Mouse (Mus musculus): ENCODE results near the gene Samd8. TPM values are rescaled to one million over a fixed set of nuclear protein-coding genes. Genes with fewer than 3 reads are reported as not detected.

The Samd8 gene
- polyA plus RNA-seq, 1 experiment from 2014 or later, result 13.8 TPM

GRCm38 (mm10) chr14:21843263-21843662 is 92.9 kb downstream of the Samd8 start:
- Histone ChIP-seq H3K4me2 (replicated peaks) (no peak overlapping the region), H3K9ac (no peak overlapping the region), H3K27me3 (no peaks in the 10 kb centered on the region), H3K4me1 (peaks cover 15% of the 10 kb centered on the region), H3K9me3 (no peaks in the 10 kb centered on the region), H3K27ac (no peak overlapping the region), H3K4me3 (no peak overlapping the region), H3K36me3 (peaks cover 77% of the 10 kb centered on the region)
- no peak for ATAC-seq (ENCODE audit: insufficient number of reproducible peaks, insufficient read depth, low FRiP score, low TSS enrichment)
- WGBS, result 83% methylated on average over 6 of the region's 6 CpGs

GRCm38 (mm10) chr14:21846827-21847380 is 96.6 kb downstream of the Samd8 start:
- Histone ChIP-seq H3K4me3 (peak overlapping the region; percentile 57), H3K27me3 (no peaks in the 10 kb centered on the region), H3K36me3 (peaks cover 42% of the 10 kb centered on the region), H3K4me2 (replicated peaks) (peak overlapping the region; percentile 100), H3K9ac (peak overlapping the region; percentile 61; the same call in 1 of the 2 replicates), H3K9me3 (no peaks in the 10 kb centered on the region), H3K27ac (0 out of 2 replicates have a peak overlapping the region, but pooled peaks have one; percentile 66), H3K4me1 (peaks cover 20% of the 10 kb centered on the region)
- ATAC-seq (ENCODE audit: insufficient number of reproducible peaks, insufficient read depth, low FRiP score, low TSS enrichment), result no peak
- WGBS, result 17% methylated on average over 10 of the region's 10 CpGs

- Histone ChIP-seq H3K4me2 (replicated peaks) (peak overlapping the region; percentile 100), H3K27me3 (no peaks in the 10 kb centered on the region), H3K36me3 (peaks cover 35% of the 10 kb centered on the region), H3K9ac (peak overlapping the region; percentile 61), H3K4me1 (peaks cover 22% of the 10 kb centered on the region), H3K9me3 (no peaks in the 10 kb centered on the region), H3K27ac (peak overlapping the region; percentile 66), H3K4me3 (peak overlapping the region; percentile 57)
- ATAC-seq (ENCODE audit: insufficient number of reproducible peaks, insufficient read depth, low FRiP score, low TSS enrichment), result peak; percentile 70
- under 1% methylated on average over 50 of the region's 50 CpGs for WGBS
Measured at GRCm38 (mm10) chr14:21847381-21848165, 97.2 kb downstream of the Samd8 start.

Other genes with a start within 250 kb of the Samd8 start
- 0.39 and 0.47 TPM in 2 replicates for gene Dupd1, start 36.0 kb upstream of the Samd8 start, polyA plus RNA-seq (2016; fragmentation: Nextera tagmentation; extraction: Ambion mirVana)
- not detected in 2 replicates for gene Dusp13, start 650 bp downstream of the Samd8 start, polyA plus RNA-seq (2016; fragmentation: Nextera tagmentation; extraction: Ambion mirVana)
- 231 and 240 TPM in 2 replicates for gene Vdac2, start 74.7 kb downstream of the Samd8 start, polyA plus RNA-seq (2016; fragmentation: Nextera tagmentation; extraction: Ambion mirVana)
- 20.1 and 22.1 TPM in 2 replicates for gene Comtd1, start 98.4 kb downstream of the Samd8 start, polyA plus RNA-seq (2016; fragmentation: Nextera tagmentation; extraction: Ambion mirVana)
- 35.5 and 40.3 TPM in 2 replicates for gene Zfp503, start 239.1 kb downstream of the Samd8 start, polyA plus RNA-seq (2016; fragmentation: Nextera tagmentation; extraction: Ambion mirVana)

All from embryonic facial prominence, embryonic 12.5 days (tissue).